Mouse (Mus musculus) forebrain, embryonic 14.5 days (tissue): ENCODE results near the gene Gm11549. TPM values are rescaled to one million over a fixed set of nuclear protein-coding genes. Genes with fewer than 3 reads are reported as not detected.

ENCODE experiments used
- ATAC-seq: fragments of 200-750 bp; cut with Nextera tagmentation; 2 replicates; pipeline ENCODE4 v1.8.0; 2017; ENCODE audit warnings: mild to moderate bottlenecking, moderate library complexity
- DNase-seq: peaks from one replicate; pipeline ENCODE4 v3.0.0-alpha.2; 2015; ENCODE audit warnings: low spot score
- H3K27ac ChIP-seq: fragments of 300-500 bp; sonication (generic); 2 replicates; pipeline ENCODE4 v1.5.1; 2014; ENCODE audit warnings: low read depth, mild to moderate bottlenecking, control low read depth, low read length, moderate library complexity
- H3K27me3 ChIP-seq: fragments of 300-500 bp; sonication (generic); replicated peaks from 2 replicates; pipeline ENCODE4 v1.6.1; 2014; ENCODE audit warnings: low read length, control low read depth, mixed read lengths; ENCODE audit not compliant: control insufficient read depth, insufficient read depth
- H3K36me3 ChIP-seq: fragments of 300-500 bp; sonication (generic); 2 replicates; pipeline ENCODE4 v1.6.1; 2014; ENCODE audit warnings: low read length, control low read depth; ENCODE audit not compliant: control insufficient read depth, insufficient read depth
- H3K4me1 ChIP-seq: fragments of 300-500 bp; sonication (generic); 2 replicates; pipeline ENCODE4 v1.6.1; 2014; ENCODE audit warnings: antibody characterized with exemption, low read length, control low read depth; ENCODE audit not compliant: control insufficient read depth, insufficient read depth
- H3K4me2 ChIP-seq: fragments of 300-500 bp; sonication (generic); 2 replicates; pipeline ENCODE4 v1.6.1; 2014; ENCODE audit warnings: mild to moderate bottlenecking, control low read depth, low read length
- H3K4me3 ChIP-seq: fragments of 300-500 bp; sonication (generic); 2 replicates; pipeline ENCODE4 v1.5.1; 2014; ENCODE audit warnings: low read depth, low read length, control low read depth
- H3K9ac ChIP-seq: fragments of 300-500 bp; sonication (generic); 2 replicates; pipeline ENCODE4 v1.6.1; 2014; ENCODE audit warnings: mild to moderate bottlenecking, low read length, control low read depth, moderate library complexity
- H3K9me3 ChIP-seq: fragments of 300-500 bp; sonication (generic); replicated peaks from 2 replicates; pipeline ENCODE4 v1.6.1; 2016; ENCODE audit warnings: low read length, control low read depth, mixed read lengths; ENCODE audit not compliant: control insufficient read depth
- WGBS: fragments of 180-500 bp; shearing (Covaris S2); extraction: QIAGEN DNeasy Blood & Tissue Kit; methylation state at CpG from one replicate; pipeline ENCODE4 v1.1.7; 2014; 5-methylcytosine and 5-hydroxymethylcytosine counted together
- polyA plus RNA-seq: library from polyadenylated mRNA; unstranded; fragments of >200 nt; fragmentation: Nextera tagmentation; extraction: Ambion mirVana; gene quantifications from 2 replicates; pipeline ENCODE4 v1.2.1, GENCODE M21; 2014

The Gm11549 gene
- polyA plus RNA-seq, 1 experiment from 2014 or later, result 0.10 TPM

GRCm38 (mm10) chr3:36491535-36491934, 30.1 kb downstream of the Gm11549 start:
- WGBS, result 86% methylated on average over 5 of the region's 5 CpGs
- DNase-seq (no peak), ATAC-seq (no peak)
- Histone ChIP-seq H3K4me3 (no peak overlapping the region), H3K9me3 (no peaks in the 10 kb centered on the region), H3K27ac (no peak overlapping the region), H3K9ac (no peak overlapping the region), H3K27me3 (no peaks in the 10 kb centered on the region), H3K4me1 (no peaks in the 10 kb centered on the region; the same call in 1 of the 2 replicates), H3K36me3 (no peaks in the 10 kb centered on the region), H3K4me2 (no peak overlapping the region)

DNA sequence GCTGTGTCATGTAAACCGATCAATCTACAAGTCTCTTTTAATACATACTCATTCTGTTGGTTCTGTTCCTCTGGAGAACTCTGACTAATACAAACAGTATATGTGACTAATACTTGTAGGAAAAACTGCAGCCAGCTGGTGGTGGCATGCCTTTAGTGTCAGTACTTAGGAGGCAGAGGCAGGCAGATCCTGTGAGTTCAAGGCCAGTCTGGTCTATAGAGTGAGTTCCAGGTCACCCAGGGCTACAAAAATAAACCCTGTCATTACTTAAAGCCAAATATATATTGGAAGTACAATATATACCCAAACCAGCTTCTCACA, 32.1 kb downstream of the Gm11549 start:
- Histone ChIP-seq H3K27ac (no peak overlapping the region), H3K9ac (no peak overlapping the region), H3K36me3 (no peaks in the 10 kb centered on the region), H3K4me1 (no peaks in the 10 kb centered on the region), H3K27me3 (no peaks in the 10 kb centered on the region), H3K4me2 (no peak overlapping the region), H3K4me3 (no peak overlapping the region), H3K9me3 (no peaks in the 10 kb centered on the region)
- DNase-seq (no peak), ATAC-seq (no peak)
- 100% methylated on average over 1 of the region's 1 CpGs for WGBS

DNA sequence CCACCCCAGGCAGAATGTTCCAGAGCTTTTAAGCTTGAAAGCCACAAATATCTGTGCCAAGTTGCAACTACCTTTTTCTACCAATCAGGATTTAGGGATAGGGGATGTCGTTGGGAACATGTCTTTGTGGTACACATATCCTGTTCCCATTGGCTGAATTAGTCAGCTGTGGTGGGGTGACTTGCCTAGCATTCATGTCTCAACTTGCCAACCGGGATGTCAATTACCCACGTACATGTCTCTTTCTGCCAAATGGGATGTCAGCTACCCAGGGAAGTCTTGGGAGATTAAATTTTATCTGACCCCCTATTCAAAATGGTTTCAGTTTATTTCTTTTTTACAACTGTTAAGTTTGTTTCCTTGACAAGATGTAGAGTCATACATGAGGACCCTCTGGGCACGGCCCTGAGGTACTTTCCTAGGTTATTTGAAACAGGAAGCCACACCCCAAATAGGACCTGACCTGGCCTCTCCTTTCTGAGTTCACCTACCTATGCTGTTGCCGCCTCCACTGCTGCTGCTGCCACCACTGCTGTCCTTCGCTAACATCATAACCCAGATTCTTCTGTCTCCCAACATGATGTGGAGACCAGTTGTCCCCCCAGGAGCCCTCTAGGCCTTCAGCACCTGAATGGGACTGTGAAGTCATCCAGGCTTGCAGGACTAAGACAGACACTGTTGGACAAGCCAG, 32.6 kb downstream of the Gm11549 start:
- Histone ChIP-seq H3K4me2 (no peak overlapping the region), H3K27me3 (no peaks in the 10 kb centered on the region), H3K4me3 (no peak overlapping the region), H3K9ac (no peak overlapping the region), H3K9me3 (no peaks in the 10 kb centered on the region), H3K4me1 (no peaks in the 10 kb centered on the region), H3K36me3 (no peaks in the 10 kb centered on the region), H3K27ac (no peak overlapping the region)
- DNase-seq, result no peak
- WGBS, result 84% methylated on average over 6 of the region's 6 CpGs
- ATAC-seq, result no peak

DNA sequence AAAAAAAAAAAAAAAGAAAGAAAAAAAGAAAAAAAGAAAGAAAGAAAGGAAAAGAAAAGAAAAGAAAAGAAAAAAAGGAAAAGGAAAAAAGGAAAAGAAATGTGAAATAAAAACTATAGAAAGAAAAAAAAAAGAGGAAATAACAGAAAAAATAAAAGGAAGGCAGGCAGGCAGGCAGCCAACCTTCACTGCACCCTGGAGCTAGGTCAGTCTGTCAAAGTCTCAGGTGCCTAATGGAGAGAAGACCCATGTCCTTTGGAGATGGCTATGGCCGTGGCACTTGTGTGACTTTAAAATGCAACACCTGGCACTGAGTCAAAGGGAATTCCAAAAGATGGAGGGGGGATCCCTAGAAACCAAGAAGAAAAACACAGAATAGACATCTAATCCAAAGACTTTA, 33.2 kb downstream of the Gm11549 start:
- DNase-seq (no peak), ATAC-seq (no peak)
- 65% methylated on average over 1 of the region's 1 CpGs for WGBS
- Histone ChIP-seq H3K27me3 (no peaks in the 10 kb centered on the region), H3K4me3 (no peak overlapping the region), H3K36me3 (no peaks in the 10 kb centered on the region), H3K4me1 (no peaks in the 10 kb centered on the region), H3K4me2 (no peak overlapping the region), H3K9me3 (no peaks in the 10 kb centered on the region), H3K9ac (no peak overlapping the region), H3K27ac (no peak overlapping the region)

DNA sequence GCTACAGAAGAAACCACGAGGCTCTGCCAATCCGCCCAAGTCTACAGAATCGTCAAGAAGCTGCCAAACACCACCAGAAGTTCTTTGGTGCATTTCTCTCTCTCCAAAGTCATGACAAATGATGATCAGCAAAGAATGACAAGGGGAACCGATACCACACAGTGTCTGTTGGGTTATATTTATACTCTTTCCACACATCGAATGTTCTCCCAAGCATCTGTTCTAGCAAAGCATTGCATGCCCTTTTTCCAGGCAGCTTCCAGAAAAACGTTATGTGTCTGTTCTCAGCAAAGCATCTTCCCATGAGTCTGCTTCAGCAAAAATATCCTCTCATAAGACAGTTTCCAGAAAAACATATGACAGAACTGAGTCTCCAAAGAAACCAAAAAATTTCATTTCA, 34.7 kb downstream of the Gm11549 start:
- WGBS, result 94% methylated on average over 6 of the region's 6 CpGs
- no peak for ATAC-seq
- H3K4me1 ChIP-seq, result no peaks in the 10 kb centered on the region; the same call in 1 of the 2 replicates
- H3K4me2 ChIP-seq, result no peak overlapping the region
- no peak for DNase-seq
- H3K9ac ChIP-seq, result no peak overlapping the region
- H3K4me3 ChIP-seq, result no peak overlapping the region
- H3K9me3 ChIP-seq, result no peaks in the 10 kb centered on the region
- H3K27ac ChIP-seq, result no peak overlapping the region
- no peaks in the 10 kb centered on the region for H3K27me3 ChIP-seq
- H3K36me3 ChIP-seq, result no peaks in the 10 kb centered on the region

DNA sequence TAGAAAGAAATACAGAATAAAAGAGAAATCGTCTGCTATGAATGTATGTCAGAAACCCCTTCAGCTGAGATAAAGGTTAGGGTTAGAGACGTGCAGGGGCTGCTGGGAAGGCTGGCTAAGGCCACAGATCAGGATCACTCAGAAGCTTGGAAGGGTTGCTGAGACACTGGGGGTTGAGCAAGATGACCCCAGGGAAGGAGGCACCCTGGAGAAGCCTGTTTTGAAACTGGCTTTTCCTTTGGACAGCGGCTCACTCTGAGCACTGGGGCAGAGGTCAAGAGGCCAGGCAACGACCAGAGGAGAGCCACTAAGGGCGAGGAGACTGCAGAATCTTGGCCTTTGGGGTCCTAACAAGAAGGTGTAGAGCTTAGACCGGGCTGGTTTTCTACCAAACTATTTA, 35.4 kb downstream of the Gm11549 start:
- Histone ChIP-seq H3K27ac (no peak overlapping the region), H3K36me3 (no peaks in the 10 kb centered on the region), H3K4me3 (no peak overlapping the region), H3K4me2 (no peak overlapping the region), H3K9me3 (no peaks in the 10 kb centered on the region), H3K4me1 (no peaks in the 10 kb centered on the region; the same call in 1 of the 2 replicates), H3K9ac (no peak overlapping the region), H3K27me3 (no peaks in the 10 kb centered on the region)
- no peak for ATAC-seq
- 67% methylated on average over 6 of the region's 6 CpGs for WGBS
- DNase-seq, result no peak

- H3K27ac ChIP-seq, result no peak overlapping the region
- DNase-seq (no peak), ATAC-seq (no peak)
- no peaks in the 10 kb centered on the region for H3K36me3 ChIP-seq
- no peak overlapping the region for H3K4me3 ChIP-seq
- H3K9ac ChIP-seq, result no peak overlapping the region
- H3K4me1 ChIP-seq, result peaks cover 3% of the 10 kb centered on the region; the same call in 1 of the 2 replicates
- WGBS, result 92% methylated on average over 4 of the region's 4 CpGs
- H3K9me3 ChIP-seq, result no peaks in the 10 kb centered on the region
- H3K27me3 ChIP-seq, result no peaks in the 10 kb centered on the region
- no peak overlapping the region for H3K4me2 ChIP-seq
Observed at GRCm38 (mm10) chr3:36484292-36484691, 37.3 kb downstream of the Gm11549 start.

GRCm38 (mm10) chr3:36482940-36483339, 38.7 kb downstream of the Gm11549 start:
- Histone ChIP-seq H3K27me3 (no peaks in the 10 kb centered on the region), H3K4me2 (no peak overlapping the region), H3K27ac (no peak overlapping the region), H3K9ac (no peak overlapping the region), H3K4me1 (peaks cover 3% of the 10 kb centered on the region; the same call in 1 of the 2 replicates), H3K36me3 (no peaks in the 10 kb centered on the region), H3K4me3 (no peak overlapping the region), H3K9me3 (no peaks in the 10 kb centered on the region)
- DNase-seq (no peak), ATAC-seq (no peak)
- 20% methylated on average over 9 of the region's 9 CpGs for WGBS

DNA sequence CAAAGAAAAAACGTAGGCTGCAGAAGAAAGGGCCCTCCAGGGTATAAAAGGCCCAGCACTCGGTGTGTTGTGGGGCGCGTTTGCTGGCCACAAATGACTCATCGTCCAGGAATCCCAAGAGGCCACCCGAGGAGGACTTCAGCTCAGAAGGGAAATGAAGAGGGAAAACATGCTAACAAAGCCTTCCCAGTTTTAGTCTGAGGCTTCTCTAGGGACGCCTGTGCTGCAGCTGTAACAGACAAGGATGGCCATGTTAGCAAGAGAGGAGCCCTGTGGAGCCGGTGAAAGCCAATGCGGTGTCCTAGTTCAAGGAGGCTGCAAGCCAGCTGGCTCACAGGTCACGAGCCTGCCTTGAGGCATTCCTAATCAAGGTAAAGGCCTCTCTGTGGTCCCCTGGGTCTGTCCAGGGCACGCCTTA, 39.8 kb downstream of the Gm11549 start:
- peak overlapping the region; percentile 25; the same call in 1 of the 2 replicates for H3K4me2 ChIP-seq

More for the DNA sequence above, 39.8 kb downstream of the Gm11549 start:
- peaks cover 3% of the 10 kb centered on the region; the same call in 1 of the 2 replicates for H3K4me1 ChIP-seq
- H3K9ac ChIP-seq, result peak overlapping the region; percentile 40; the same call in 1 of the 2 replicates
- no peaks in the 10 kb centered on the region for H3K36me3 ChIP-seq
- H3K27ac ChIP-seq, result peak overlapping the region; percentile 62; the same call in 1 of the 2 replicates
- peak; percentile 76 for DNase-seq
- peak; percentile 88 for ATAC-seq
- H3K4me3 ChIP-seq, result no peak overlapping the region
- no peaks in the 10 kb centered on the region for H3K27me3 ChIP-seq
- H3K9me3 ChIP-seq, result no peaks in the 10 kb centered on the region
- 3% methylated on average over 11 of the region's 11 CpGs for WGBS
